Comparison of ENCODE assay signal across 18 mouse cellular contexts in the genomic region with DNA sequence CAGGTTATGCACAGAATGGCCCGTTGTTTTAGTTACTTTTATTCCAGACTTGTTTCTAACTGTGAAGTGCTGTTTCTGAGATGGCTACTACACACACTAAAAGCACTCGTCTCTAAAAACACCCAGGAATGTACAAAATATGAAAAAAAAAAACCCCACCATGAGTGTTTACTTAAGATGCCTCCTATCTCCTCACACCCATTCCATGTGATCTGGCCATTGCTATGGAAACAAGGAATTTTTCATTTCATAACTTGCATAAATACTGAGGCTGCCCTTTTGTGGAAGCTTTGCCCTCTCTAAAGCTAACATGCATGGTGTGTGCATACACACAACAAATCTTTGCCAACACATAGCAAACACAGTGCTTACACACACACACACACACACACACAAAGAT.
A peak's percentile ranks its signal among the peaks of the same experiment; 100 is the strongest.
DNase-seq lines count a peak whose midpoint lies in the region; ATAC-seq and TF ChIP-seq lines count a peak whose summit lies in the region.
"Had no signal": no experiment of that assay in that cellular context is flagged by ENCODE, and none has a peak within 500 bp of the region (broad histone marks: within the 10 kb centered on the region; RNA-seq: fewer than 3 reads in every experiment).

No protein-coding gene starts in this region.

- H3K4me2 ChIP-seq in lung, embryonic 14.5 days: no peak overlapping the region
- no peak overlapping the region for H3K4me2 ChIP-seq in stomach, postnatal 0 days (replicated peaks; ENCODE audit: low read depth)
- H3K4me2 ChIP-seq: embryonic facial prominence, embryonic 13.5 days; forebrain, embryonic 12.5 days; heart, embryonic 12.5 days; hindbrain, embryonic 14.5 days had no signal

- peaks cover 16% of the 10 kb centered on the region for H3K4me1 ChIP-seq in lung, embryonic 14.5 days (ENCODE audit: insufficient read depth)
- peaks cover 39% of the 10 kb centered on the region for H3K4me1 ChIP-seq in lung, adult 2 months (ENCODE audit: control insufficient read depth, insufficient read depth, low read length)
- no peaks in the 10 kb centered on the region for H3K4me1 ChIP-seq in stomach, postnatal 0 days (replicated peaks; ENCODE audit: control insufficient read depth, insufficient read depth)
- H3K4me1 ChIP-seq: embryonic facial prominence, embryonic 13.5 days; forebrain, embryonic 12.5 days had no signal

- DNase-seq in lung, embryonic 14.5 days: peak; percentile 80
- no peak for DNase-seq in lung, adult 2 months
- peak; percentile 6 for DNase-seq in NIH3T3 (ENCODE audit: low read depth)
- DNase-seq in brain, adult 2 months (ENCODE audit: low read depth, low spot score): peak; percentile 17
- DNase-seq in stomach, postnatal 0 days (ENCODE audit: low spot score): no peak
- no peak for DNase-seq in urinary bladder, postnatal 4 days (ENCODE audit: low spot score in 2 of 2)
- DNase-seq: adrenal gland, postnatal 10 days; cerebellum, adult 18-20 months; cerebellum, adult 9-11 months; cerebellum, postnatal 36 days; gastrocnemius, postnatal 10 days; heart, adult 2 months had no signal

- 16% methylated on average over 2 of the region's 2 CpGs for WGBS in lung, embryonic 14.5 days
- WGBS in lung, adult 2 months: 37% methylated on average over 2 of the region's 2 CpGs
- WGBS in stomach, postnatal 0 days: 39% methylated on average over 2 of the region's 2 CpGs

- no peak for TF ChIP-seq CTCF in lung, embryonic 14.5 days (IDR thresholded peaks at IDR 0.05; ENCODE audit: low read depth)
- TF ChIP-seq CTCF in lung, adult 2 months (IDR thresholded peaks at IDR 0.05; ENCODE audit: insufficient read depth, low read length): no peak
- TF ChIP-seq CTCF in stomach, postnatal 0 days (IDR thresholded peaks at IDR 0.05; ENCODE audit: low read depth): no peak

- no peak overlapping the region for H3K9ac ChIP-seq in lung, embryonic 14.5 days
- no peak overlapping the region for H3K9ac ChIP-seq in stomach, postnatal 0 days (ENCODE audit: low read length)
- H3K9ac ChIP-seq: embryonic facial prominence, embryonic 13.5 days; forebrain, embryonic 12.5 days; heart, embryonic 12.5 days; hindbrain, embryonic 14.5 days had no signal

- H3K9me3 ChIP-seq in lung, embryonic 14.5 days (ENCODE audit: low read depth, low read length): no peaks in the 10 kb centered on the region
- H3K9me3 ChIP-seq in stomach, postnatal 0 days (ENCODE audit: control insufficient read depth, low read length): no peaks in the 10 kb centered on the region
- H3K9me3 ChIP-seq: embryonic facial prominence, embryonic 13.5 days; forebrain, embryonic 12.5 days; heart, embryonic 12.5 days; hindbrain, embryonic 10.5 days had no signal

- no peaks in the 10 kb centered on the region for H3K36me3 ChIP-seq in lung, embryonic 14.5 days (ENCODE audit: insufficient read depth)
- no peaks in the 10 kb centered on the region for H3K36me3 ChIP-seq in stomach, postnatal 0 days (ENCODE audit: control insufficient read depth, insufficient read depth, low read length)
- H3K36me3 ChIP-seq: embryonic facial prominence, embryonic 13.5 days; forebrain, embryonic 12.5 days; heart, embryonic 12.5 days; hindbrain, embryonic 10.5 days had no signal

- H3K27ac ChIP-seq in lung, embryonic 14.5 days (ENCODE audit: low read depth): 0 out of 2 replicates have a peak overlapping the region, but pooled peaks have one; percentile 37
- H3K27ac ChIP-seq in stomach, postnatal 0 days (replicated peaks): no peak overlapping the region
- H3K27ac ChIP-seq: embryonic facial prominence, embryonic 13.5 days; forebrain, embryonic 12.5 days; heart, adult 2 months; hindbrain, embryonic 10.5 days; hindbrain, embryonic 14.5 days had no signal

- H3K4me3 ChIP-seq in lung, embryonic 14.5 days (ENCODE audit: low read depth, low read length): no peak overlapping the region
- H3K4me3 ChIP-seq in lung, adult 2 months (replicated peaks; ENCODE audit: extremely low read depth, low read depth, low read length): no peak overlapping the region
- H3K4me3 ChIP-seq in stomach, postnatal 0 days (ENCODE audit: low read depth, low read length): no peak overlapping the region
- H3K4me3 ChIP-seq: embryonic facial prominence, embryonic 13.5 days; forebrain, embryonic 12.5 days; heart, adult 2 months; heart, embryonic 12.5 days; hindbrain, embryonic 10.5 days had no signal

- TF ChIP-seq EP300 in stomach, postnatal 0 days (optimal IDR thresholded peaks at IDR 0.05): no peak

- TF ChIP-seq POLR2A in lung, adult 2 months (IDR thresholded peaks at IDR 0.05; ENCODE audit: borderline replicate concordance, extremely low read depth, low read depth, low read length): no peak

- H3K27me3 ChIP-seq in lung, embryonic 14.5 days (ENCODE audit: insufficient read depth, low read length): no peaks in the 10 kb centered on the region
- no peaks in the 10 kb centered on the region for H3K27me3 ChIP-seq in stomach, postnatal 0 days (ENCODE audit: control insufficient read depth, insufficient read depth, low read length)
- H3K27me3 ChIP-seq: embryonic facial prominence, embryonic 13.5 days; forebrain, embryonic 12.5 days; heart, embryonic 12.5 days had no signal

- peak; percentile 94 for ATAC-seq in lung, embryonic 14.5 days (ENCODE audit: insufficient read depth)
- 0 out of 2 replicates have a peak, but pooled peaks have one; percentile 35 for ATAC-seq in stomach, postnatal 0 days (ENCODE audit: low FRiP score, low TSS enrichment)
- ATAC-seq: forebrain, embryonic 16.5 days had no signal

Comparison
In these comparisons a context has a peak if more than half of its experiments do, and no peak if none do; other contexts are left out.
1. DNase-seq: peak in lung, embryonic 14.5 days (single experiment), NIH3T3 (single experiment) and brain, adult 2 months (single experiment); none in lung, adult 2 months (single experiment), stomach, postnatal 0 days (single experiment) and urinary bladder, postnatal 4 days (0 of 2).